Mouse (Mus musculus) testis, adult 2 months (tissue): ENCODE measurements around the gene Ankrd6.

Experiments
- CTCF ChIP-seq: fragments of 200-500 bp; IDR thresholded peaks from 2 replicates; pipeline ENCODE4 v1.5.1; 2012; ENCODE audit warnings: low read depth, mild to moderate bottlenecking, inconsistent platforms, low read length, moderate library complexity; ENCODE audit not compliant: control insufficient read depth, insufficient read depth, insufficient replicate concordance
- POLR2A ChIP-seq: fragments of 200-500 bp; IDR thresholded peaks from 2 replicates; pipeline ENCODE4 v1.6.1; 2012; ENCODE audit warnings: low read depth, mild to moderate bottlenecking, inconsistent platforms, low read length, moderate library complexity; ENCODE audit not compliant: control insufficient read depth

DNA sequence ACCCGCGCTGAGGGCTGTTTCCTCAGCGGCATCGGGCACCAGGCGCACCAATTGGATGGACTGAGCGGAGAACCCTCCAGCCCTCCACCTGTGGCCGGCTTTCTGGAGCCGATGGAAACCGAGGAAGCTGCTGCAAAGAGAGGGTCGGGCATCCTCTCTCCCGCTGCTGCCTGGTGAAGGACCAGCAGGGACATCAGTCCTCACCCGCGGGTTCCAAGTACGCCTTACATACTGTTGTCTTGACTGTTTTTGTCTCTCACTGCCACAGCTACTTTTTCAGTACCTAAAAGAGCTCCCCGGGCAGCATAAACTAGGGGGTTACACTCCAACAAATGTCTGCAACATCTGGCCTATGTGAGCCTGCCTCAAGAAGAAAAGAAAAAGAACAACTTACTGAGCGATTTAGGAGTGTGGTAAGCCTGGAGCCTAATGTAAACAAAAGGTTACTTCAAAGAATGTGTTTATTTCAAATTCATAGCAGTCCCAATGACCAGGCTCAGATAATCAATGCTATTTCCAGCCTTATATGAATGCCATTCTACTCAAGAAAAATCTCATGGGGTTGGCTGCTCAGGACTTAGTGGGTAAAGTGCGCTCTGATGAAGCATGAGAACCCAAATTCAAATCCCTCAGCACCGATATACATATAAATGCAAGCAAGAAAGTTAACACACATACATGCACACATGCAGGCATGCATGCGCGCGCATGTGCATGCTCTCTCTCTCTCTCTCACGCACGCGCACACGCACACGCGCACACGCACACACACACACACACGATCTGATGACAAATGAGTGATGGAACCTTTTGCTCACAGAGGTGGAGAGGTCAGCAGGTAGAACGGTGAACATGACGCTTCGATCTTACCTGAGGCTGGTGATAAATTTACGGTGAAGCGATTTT is 647 bp upstream of the Ankrd6 start:
- TF ChIP-seq CTCF (peak; percentile 9; the same call in 1 of the 2 replicates), POLR2A (0 out of 2 replicates have a peak, but pooled peaks have one; percentile 2)
